Mouse (Mus musculus) limb, embryonic 13.5 days (tissue): ENCODE measurements around the gene Gm37240. TPM values are rescaled to one million over a fixed set of nuclear protein-coding genes. Genes with fewer than 3 reads are reported as not detected.

Experiments used
- ATAC-seq: fragments of 200-750 bp; cut with Nextera tagmentation; 2 replicates; pipeline ENCODE4 v1.8.0; 2017; ENCODE audit warnings: low read depth, moderate number of reproducible peaks, moderate TSS enrichment; ENCODE audit not compliant: low FRiP score
- H3K27ac ChIP-seq: fragments of 300-500 bp; sonication (generic); 2 replicates; pipeline ENCODE4 v1.5.1; 2015; ENCODE audit warnings: inconsistent platforms, mild to moderate bottlenecking, moderate library complexity
- H3K27me3 ChIP-seq: fragments of 300-500 bp; sonication (generic); 2 replicates; pipeline ENCODE4 v1.6.1; 2015; ENCODE audit warnings: mild to moderate bottlenecking, inconsistent platforms
- H3K36me3 ChIP-seq: fragments of 300-500 bp; sonication (generic); 2 replicates; pipeline ENCODE4 v1.6.1; 2015; ENCODE audit warnings: inconsistent platforms, mild to moderate bottlenecking, moderate library complexity
- H3K4me1 ChIP-seq: fragments of 300-500 bp; sonication (generic); 2 replicates; pipeline ENCODE4 v1.6.1; 2015; ENCODE audit warnings: inconsistent platforms
- H3K4me2 ChIP-seq: fragments of 300-500 bp; sonication (generic); replicated peaks from 2 replicates; pipeline ENCODE4 v1.6.1; 2015; ENCODE audit warnings: inconsistent platforms, mild to moderate bottlenecking, moderate library complexity
- H3K4me3 ChIP-seq: fragments of 300-500 bp; sonication (generic); 2 replicates; pipeline ENCODE4 v1.5.1; 2015; ENCODE audit warnings: moderate library complexity, mild to moderate bottlenecking, inconsistent platforms
- H3K9ac ChIP-seq: fragments of 300-500 bp; sonication (generic); 2 replicates; pipeline ENCODE4 v1.6.1; 2015; ENCODE audit warnings: mild to moderate bottlenecking, inconsistent platforms
- H3K9me3 ChIP-seq: fragments of 300-500 bp; sonication (generic); 2 replicates; pipeline ENCODE4 v1.6.1; 2016; ENCODE audit warnings: inconsistent platforms
- WGBS: fragments of 180-500 bp; shearing (Covaris S2); methylation state at CpG from one replicate; pipeline ENCODE4 v1.1.7; 2015; 5-methylcytosine and 5-hydroxymethylcytosine counted together
- polyA plus RNA-seq: library from polyadenylated mRNA; unstranded; fragments of >200 nt; fragmentation: Nextera tagmentation; extraction: Ambion mirVana; gene quantifications from 2 replicates; pipeline ENCODE4 v1.2.1, GENCODE M21; 2015

The Gm37240 gene
- polyA plus RNA-seq, 1 experiment from 2014 or later = 6.1 TPM

GRCm38 (mm10) chr3:85126970-85127369, 760.3 kb downstream of the Gm37240 start:
- H3K4me3 ChIP-seq = no peak overlapping the region
- 81% methylated on average over 7 of the region's 7 CpGs for WGBS
- H3K27me3 ChIP-seq = no peaks in the 10 kb centered on the region
- no peak overlapping the region for H3K4me2 ChIP-seq
- H3K9me3 ChIP-seq = no peaks in the 10 kb centered on the region
- no peak overlapping the region for H3K27ac ChIP-seq
- no peak overlapping the region for H3K9ac ChIP-seq
- no peaks in the 10 kb centered on the region for H3K36me3 ChIP-seq
- H3K4me1 ChIP-seq = no peaks in the 10 kb centered on the region
- ATAC-seq = no peak

GRCm38 (mm10) chr3:85125471-85125870, 761.8 kb downstream of the Gm37240 start:
- 82% methylated on average over 5 of the region's 5 CpGs for WGBS

GRCm38 (mm10) chr3:85124924-85125323, 762.4 kb downstream of the Gm37240 start:
- 74% methylated on average over 6 of the region's 6 CpGs for WGBS
- Histone ChIP-seq H3K27me3 (no peaks in the 10 kb centered on the region), H3K9me3 (no peaks in the 10 kb centered on the region), H3K36me3 (no peaks in the 10 kb centered on the region), H3K4me1 (no peaks in the 10 kb centered on the region), H3K4me3 (no peak overlapping the region), H3K27ac (no peak overlapping the region), H3K9ac (no peak overlapping the region), H3K4me2 (no peak overlapping the region)
- no peak for ATAC-seq

More at GRCm38 (mm10) chr3:85125471-85125870, 761.8 kb downstream of the Gm37240 start:
- Histone ChIP-seq H3K36me3 (no peaks in the 10 kb centered on the region), H3K4me1 (no peaks in the 10 kb centered on the region), H3K9ac (no peak overlapping the region), H3K27ac (no peak overlapping the region), H3K4me2 (no peak overlapping the region), H3K27me3 (no peaks in the 10 kb centered on the region), H3K4me3 (no peak overlapping the region), H3K9me3 (no peaks in the 10 kb centered on the region)
- no peak for ATAC-seq

GRCm38 (mm10) chr3:85124410-85124809, 762.9 kb downstream of the Gm37240 start:
- Histone ChIP-seq H3K27me3 (no peaks in the 10 kb centered on the region), H3K9me3 (no peaks in the 10 kb centered on the region), H3K9ac (no peak overlapping the region), H3K4me2 (no peak overlapping the region), H3K4me3 (no peak overlapping the region), H3K4me1 (no peaks in the 10 kb centered on the region), H3K36me3 (no peaks in the 10 kb centered on the region), H3K27ac (no peak overlapping the region)
- ATAC-seq = no peak
- 36% methylated on average over 7 of the region's 7 CpGs for WGBS

GRCm38 (mm10) chr3:85117702-85118101, 769.6 kb downstream of the Gm37240 start:
- ATAC-seq = no peak
- H3K4me1 ChIP-seq = no peaks in the 10 kb centered on the region
- H3K27me3 ChIP-seq = no peaks in the 10 kb centered on the region
- H3K36me3 ChIP-seq = no peaks in the 10 kb centered on the region
- no peak overlapping the region for H3K9ac ChIP-seq
- no peak overlapping the region for H3K27ac ChIP-seq
- H3K4me3 ChIP-seq = no peak overlapping the region
- no peak overlapping the region for H3K4me2 ChIP-seq
- no peaks in the 10 kb centered on the region for H3K9me3 ChIP-seq
- 84% methylated on average over 5 of the region's 5 CpGs for WGBS

GRCm38 (mm10) chr3:85117014-85117413, 770.3 kb downstream of the Gm37240 start:
- H3K9ac ChIP-seq = no peak overlapping the region
- 87% methylated on average over 7 of the region's 7 CpGs for WGBS
- no peak overlapping the region for H3K4me2 ChIP-seq
- no peaks in the 10 kb centered on the region for H3K36me3 ChIP-seq
- no peak for ATAC-seq
- no peak overlapping the region for H3K27ac ChIP-seq
- no peaks in the 10 kb centered on the region for H3K27me3 ChIP-seq
- no peaks in the 10 kb centered on the region for H3K4me1 ChIP-seq
- no peak overlapping the region for H3K4me3 ChIP-seq
- H3K9me3 ChIP-seq = no peaks in the 10 kb centered on the region

GRCm38 (mm10) chr3:85115959-85116543, 771.3 kb downstream of the Gm37240 start:
- no peaks in the 10 kb centered on the region for H3K9me3 ChIP-seq
- no peaks in the 10 kb centered on the region for H3K27me3 ChIP-seq
- no peaks in the 10 kb centered on the region for H3K36me3 ChIP-seq
- 55% methylated on average over 7 of the region's 7 CpGs for WGBS
- no peak for ATAC-seq
- no peak overlapping the region for H3K9ac ChIP-seq
- H3K4me1 ChIP-seq = no peaks in the 10 kb centered on the region
- no peak overlapping the region for H3K27ac ChIP-seq
- no peak overlapping the region for H3K4me2 ChIP-seq
- no peak overlapping the region for H3K4me3 ChIP-seq

- ATAC-seq = no peak
- Histone ChIP-seq H3K27me3 (no peaks in the 10 kb centered on the region), H3K27ac (no peak overlapping the region), H3K9ac (no peak overlapping the region), H3K4me1 (no peaks in the 10 kb centered on the region), H3K9me3 (no peaks in the 10 kb centered on the region), H3K4me2 (no peak overlapping the region), H3K36me3 (no peaks in the 10 kb centered on the region), H3K4me3 (no peak overlapping the region)
- 90% methylated on average over 1 of the region's 1 CpGs for WGBS
Measured at GRCm38 (mm10) chr3:85113565-85113964, 773.8 kb downstream of the Gm37240 start.

- Histone ChIP-seq H3K4me2 (no peak overlapping the region), H3K4me3 (no peak overlapping the region), H3K4me1 (no peaks in the 10 kb centered on the region), H3K27ac (no peak overlapping the region), H3K9ac (no peak overlapping the region), H3K9me3 (no peaks in the 10 kb centered on the region), H3K27me3 (no peaks in the 10 kb centered on the region), H3K36me3 (no peaks in the 10 kb centered on the region)
- ATAC-seq = no peak
- WGBS = 60% methylated on average over 4 of the region's 4 CpGs
Measured at GRCm38 (mm10) chr3:85110762-85111161, 776.6 kb downstream of the Gm37240 start.

GRCm38 (mm10) chr3:85109221-85109620, 778.1 kb downstream of the Gm37240 start:
- no peak overlapping the region for H3K27ac ChIP-seq
- whole genome bisulfite sequencing = 48% methylated on average over 2 of the region's 2 CpGs
- no peaks in the 10 kb centered on the region for H3K4me1 ChIP-seq
- no peak for ATAC-seq
- no peaks in the 10 kb centered on the region for H3K27me3 ChIP-seq
- H3K4me3 ChIP-seq = no peak overlapping the region
- H3K9me3 ChIP-seq = no peaks in the 10 kb centered on the region
- no peaks in the 10 kb centered on the region for H3K36me3 ChIP-seq
- H3K9ac ChIP-seq = no peak overlapping the region
- H3K4me2 ChIP-seq = no peak overlapping the region

- Histone ChIP-seq H3K27me3 (no peaks in the 10 kb centered on the region), H3K4me2 (no peak overlapping the region), H3K9me3 (no peaks in the 10 kb centered on the region), H3K36me3 (no peaks in the 10 kb centered on the region), H3K4me3 (no peak overlapping the region), H3K9ac (no peak overlapping the region), H3K4me1 (no peaks in the 10 kb centered on the region), H3K27ac (no peak overlapping the region)
- ATAC-seq = no peak
- 83% methylated on average over 3 of the region's 3 CpGs for WGBS
Measured at GRCm38 (mm10) chr3:85108396-85108795, 778.9 kb downstream of the Gm37240 start.

- Histone ChIP-seq H3K9me3 (no peaks in the 10 kb centered on the region), H3K4me2 (no peak overlapping the region), H3K27ac (no peak overlapping the region), H3K9ac (no peak overlapping the region), H3K4me3 (no peak overlapping the region), H3K36me3 (no peaks in the 10 kb centered on the region), H3K27me3 (no peaks in the 10 kb centered on the region), H3K4me1 (no peaks in the 10 kb centered on the region)
- 59% methylated on average over 11 of the region's 11 CpGs for WGBS
- no peak for ATAC-seq
Measured at GRCm38 (mm10) chr3:85106956-85107355, 780.4 kb downstream of the Gm37240 start.

- no peak overlapping the region for H3K4me3 ChIP-seq
- no peak for ATAC-seq
- H3K36me3 ChIP-seq = no peaks in the 10 kb centered on the region
- no peak overlapping the region for H3K27ac ChIP-seq
- no peak overlapping the region for H3K4me2 ChIP-seq
- no peaks in the 10 kb centered on the region for H3K9me3 ChIP-seq
- H3K4me1 ChIP-seq = no peaks in the 10 kb centered on the region
- no peak overlapping the region for H3K9ac ChIP-seq
- H3K27me3 ChIP-seq = no peaks in the 10 kb centered on the region
- 29% methylated on average over 5 of the region's 5 CpGs for WGBS
Measured at GRCm38 (mm10) chr3:85104301-85104700, 783.0 kb downstream of the Gm37240 start.
